Comparison of ENCODE assay signal across 19 mouse cellular contexts in genomic region chr19:22222520-22222919, GRCm38 (mm10).
DNase-seq lines count a peak whose midpoint lies in the region; ATAC-seq lines count a peak whose summit lies in the region.
"Had no signal": no experiment of that assay in that cellular context is flagged by ENCODE, and none has a peak within 500 bp of the region (broad histone marks: within the 10 kb centered on the region; RNA-seq: fewer than 3 reads in every experiment).

No protein-coding gene starts in this region.

- no peak for DNase-seq in forebrain, embryonic 14.5 days (ENCODE audit: low spot score)
- no peak for DNase-seq in neural tube, embryonic 11.5 days (ENCODE audit: low spot score)
- DNase-seq in neural tube, embryonic 10.5 days (ENCODE audit: extremely low spot score, low spot score): no peak
- no peak for DNase-seq in kidney, postnatal 36 days
- DNase-seq: adrenal gland, postnatal 10 days; cerebellum, adult 9-10 months; gastrocnemius, postnatal 14 days; heart, adult 11 months; right cerebral cortex, adult 18-20 months; thymus, postnatal 25 days had no signal

- H3K4me3 ChIP-seq in forebrain, embryonic 14.5 days (ENCODE audit: low read depth, low read length): no peak overlapping the region
- H3K4me3 ChIP-seq in forebrain, embryonic 13.5 days: no peak overlapping the region
- no peak overlapping the region for H3K4me3 ChIP-seq in neural tube, embryonic 11.5 days (ENCODE audit: low read depth, low read length)
- no peak overlapping the region for H3K4me3 ChIP-seq in hindbrain, embryonic 16.5 days (ENCODE audit: low read length)
- H3K4me3 ChIP-seq in neural tube, embryonic 14.5 days (ENCODE audit: low read depth, low read length): no peak overlapping the region
- H3K4me3 ChIP-seq in kidney, embryonic 14.5 days (ENCODE audit: low read length): no peak overlapping the region
- H3K4me3 ChIP-seq: kidney, embryonic 15.5 days; stomach, embryonic 15.5 days had no signal

- H3K36me3 ChIP-seq in forebrain, embryonic 14.5 days (ENCODE audit: control insufficient read depth, insufficient read depth, low read length): no peaks in the 10 kb centered on the region
- H3K36me3 ChIP-seq in forebrain, embryonic 13.5 days (ENCODE audit: poor library complexity, severe bottlenecking): no peaks in the 10 kb centered on the region
- H3K36me3 ChIP-seq in neural tube, embryonic 11.5 days (ENCODE audit: control insufficient read depth, insufficient read depth, low read length): no peaks in the 10 kb centered on the region
- H3K36me3 ChIP-seq in hindbrain, embryonic 16.5 days (ENCODE audit: control insufficient read depth, insufficient read depth, low read length): no peaks in the 10 kb centered on the region
- no peaks in the 10 kb centered on the region for H3K36me3 ChIP-seq in neural tube, embryonic 14.5 days (ENCODE audit: control insufficient read depth, insufficient read depth, low read length)
- no peaks in the 10 kb centered on the region for H3K36me3 ChIP-seq in kidney, embryonic 14.5 days (ENCODE audit: control insufficient read depth, insufficient read depth, low read length)
- H3K36me3 ChIP-seq: kidney, embryonic 15.5 days; stomach, embryonic 15.5 days had no signal

- WGBS in forebrain, embryonic 14.5 days: 71% methylated on average over 2 of the region's 2 CpGs
- WGBS in forebrain, embryonic 13.5 days: 54% methylated on average over 2 of the region's 2 CpGs
- WGBS in neural tube, embryonic 11.5 days: 65% methylated on average over 2 of the region's 2 CpGs
- 38% methylated on average over 2 of the region's 2 CpGs for WGBS in hindbrain, embryonic 16.5 days
- WGBS in neural tube, embryonic 14.5 days: 54% methylated on average over 2 of the region's 2 CpGs
- WGBS in kidney, embryonic 14.5 days: 92% methylated on average over 2 of the region's 2 CpGs

- H3K4me2 ChIP-seq in forebrain, embryonic 14.5 days (ENCODE audit: low read length): no peak overlapping the region
- H3K4me2 ChIP-seq in forebrain, embryonic 13.5 days: no peak overlapping the region
- no peak overlapping the region for H3K4me2 ChIP-seq in neural tube, embryonic 11.5 days (ENCODE audit: low read depth)
- H3K4me2 ChIP-seq in hindbrain, embryonic 16.5 days (ENCODE audit: low read length): no peak overlapping the region
- H3K4me2 ChIP-seq in neural tube, embryonic 14.5 days (ENCODE audit: low read depth, low read length): no peak overlapping the region
- no peak overlapping the region for H3K4me2 ChIP-seq in kidney, embryonic 14.5 days (replicated peaks; ENCODE audit: low read depth, low read length)
- H3K4me2 ChIP-seq: heart, embryonic 11.5 days; kidney, embryonic 15.5 days; stomach, embryonic 15.5 days had no signal

- no peak overlapping the region for H3K9ac ChIP-seq in forebrain, embryonic 14.5 days (ENCODE audit: low read length)
- H3K9ac ChIP-seq in forebrain, embryonic 13.5 days: no peak overlapping the region
- H3K9ac ChIP-seq in neural tube, embryonic 11.5 days (ENCODE audit: low read length): no peak overlapping the region
- H3K9ac ChIP-seq in hindbrain, embryonic 16.5 days (ENCODE audit: low read depth, low read length): no peak overlapping the region
- no peak overlapping the region for H3K9ac ChIP-seq in neural tube, embryonic 14.5 days (replicated peaks; ENCODE audit: low read depth, low read length)
- no peak overlapping the region for H3K9ac ChIP-seq in kidney, embryonic 14.5 days (ENCODE audit: low read depth, low read length)
- H3K9ac ChIP-seq: kidney, embryonic 15.5 days; stomach, embryonic 15.5 days had no signal

- no peaks in the 10 kb centered on the region for H3K27me3 ChIP-seq in forebrain, embryonic 14.5 days (replicated peaks; ENCODE audit: control insufficient read depth, insufficient read depth, low read length)
- H3K27me3 ChIP-seq in forebrain, embryonic 13.5 days: no peaks in the 10 kb centered on the region
- no peaks in the 10 kb centered on the region for H3K27me3 ChIP-seq in neural tube, embryonic 11.5 days (ENCODE audit: control insufficient read depth, insufficient read depth, low read length)
- H3K27me3 ChIP-seq in hindbrain, embryonic 16.5 days (replicated peaks; ENCODE audit: control insufficient read depth, insufficient read depth, low read length): no peaks in the 10 kb centered on the region
- no peaks in the 10 kb centered on the region for H3K27me3 ChIP-seq in neural tube, embryonic 14.5 days (ENCODE audit: control insufficient read depth, insufficient read depth, low read length)
- no peaks in the 10 kb centered on the region for H3K27me3 ChIP-seq in kidney, embryonic 14.5 days (ENCODE audit: control insufficient read depth, insufficient read depth, low read length)
- H3K27me3 ChIP-seq: kidney, embryonic 15.5 days; stomach, embryonic 15.5 days had no signal

- no peaks in the 10 kb centered on the region for H3K4me1 ChIP-seq in forebrain, embryonic 14.5 days (ENCODE audit: control insufficient read depth, insufficient read depth, low read length)
- H3K4me1 ChIP-seq in forebrain, embryonic 13.5 days: no peaks in the 10 kb centered on the region
- no peaks in the 10 kb centered on the region for H3K4me1 ChIP-seq in neural tube, embryonic 11.5 days (ENCODE audit: control insufficient read depth, insufficient read depth, low read length)
- H3K4me1 ChIP-seq in hindbrain, embryonic 16.5 days (ENCODE audit: control insufficient read depth, insufficient read depth, low read depth, low read length): no peaks in the 10 kb centered on the region
- no peaks in the 10 kb centered on the region for H3K4me1 ChIP-seq in neural tube, embryonic 14.5 days (ENCODE audit: control insufficient read depth, insufficient read depth, low read length)
- H3K4me1 ChIP-seq in kidney, embryonic 14.5 days (ENCODE audit: control insufficient read depth, insufficient read depth, low read length): no peaks in the 10 kb centered on the region
- H3K4me1 ChIP-seq: kidney, embryonic 15.5 days; stomach, embryonic 15.5 days had no signal

- peak; percentile 12; the same call in 1 of the 2 replicates for ATAC-seq in forebrain, embryonic 14.5 days
- no peak for ATAC-seq in forebrain, embryonic 13.5 days
- 0 out of 2 replicates have a peak, but pooled peaks have one; percentile 27 for ATAC-seq in neural tube, embryonic 11.5 days (ENCODE audit: insufficient read depth, low FRiP score, low TSS enrichment)
- ATAC-seq in hindbrain, embryonic 16.5 days: peak; percentile 73
- peak; percentile 49; the same call in 1 of the 2 replicates for ATAC-seq in neural tube, embryonic 14.5 days (ENCODE audit: low read depth)
- ATAC-seq in kidney, embryonic 14.5 days (ENCODE audit: low FRiP score, low TSS enrichment): no peak
- ATAC-seq: intestine, postnatal 0 days; lung, postnatal 0 days had no signal

- H3K27ac ChIP-seq in forebrain, embryonic 14.5 days (ENCODE audit: low read depth, low read length): no peak overlapping the region
- no peak overlapping the region for H3K27ac ChIP-seq in forebrain, embryonic 13.5 days
- no peak overlapping the region for H3K27ac ChIP-seq in neural tube, embryonic 11.5 days (ENCODE audit: low read depth, low read length)
- 0 out of 2 replicates have a peak overlapping the region, but pooled peaks have one; percentile 12 for H3K27ac ChIP-seq in hindbrain, embryonic 16.5 days (ENCODE audit: low read depth, low read length)
- H3K27ac ChIP-seq in neural tube, embryonic 14.5 days (ENCODE audit: low read depth, low read length): no peak overlapping the region
- H3K27ac ChIP-seq in kidney, embryonic 14.5 days (ENCODE audit: low read depth, low read length): no peak overlapping the region
- H3K27ac ChIP-seq: kidney, embryonic 15.5 days; stomach, embryonic 15.5 days had no signal

- no peaks in the 10 kb centered on the region for H3K9me3 ChIP-seq in forebrain, embryonic 14.5 days (replicated peaks; ENCODE audit: control insufficient read depth, low read length)
- no peaks in the 10 kb centered on the region for H3K9me3 ChIP-seq in forebrain, embryonic 13.5 days (replicated peaks)
- no peaks in the 10 kb centered on the region for H3K9me3 ChIP-seq in neural tube, embryonic 11.5 days (ENCODE audit: control insufficient read depth, low read length)
- no peaks in the 10 kb centered on the region for H3K9me3 ChIP-seq in hindbrain, embryonic 16.5 days (ENCODE audit: control insufficient read depth, low read length)
- no peaks in the 10 kb centered on the region for H3K9me3 ChIP-seq in neural tube, embryonic 14.5 days (ENCODE audit: control insufficient read depth, low read length)
- no peaks in the 10 kb centered on the region for H3K9me3 ChIP-seq in kidney, embryonic 14.5 days (ENCODE audit: control insufficient read depth, low read length)
- H3K9me3 ChIP-seq: kidney, embryonic 15.5 days; stomach, embryonic 15.5 days had no signal

Comparison
In these comparisons a context has a peak if more than half of its experiments do, and no peak if none do; other contexts are left out.
1. ATAC-seq: peak in forebrain, embryonic 14.5 days (single experiment), neural tube, embryonic 11.5 days (single experiment), hindbrain, embryonic 16.5 days (single experiment) and neural tube, embryonic 14.5 days (single experiment); none in forebrain, embryonic 13.5 days (single experiment) and kidney, embryonic 14.5 days (single experiment).